Mouse (Mus musculus): ENCODE measurements at regions not wholly inside any gene's neighbourhood (a gene's known extent, or its start where the extent isn't known, plus 50 kb on each side); places are given as distances from the start of the nearest gene placed in this dataset.
A peak's percentile ranks its signal among the peaks of the same experiment; 100 is the strongest.
"Not testable (repeated sequence)": the region's sequence is repeated elsewhere in the genome, so short reads cannot be mapped to it uniquely, and the experiment has no call there.

GRCm38 (mm10) chr2:166474601-166475000, 239.0 kb downstream of the Prex1 start:
- no peak for DNase-seq

GRCm38 (mm10) chr2:166471257-166471753, 242.3 kb downstream of the Prex1 start:
- DNase-seq = peak in 1 of 2 experiments; percentile 23

- no peak for DNase-seq
These were observed 244.5 kb downstream of the Prex1 start for GRCm38 (mm10) chr2:166469046-166469593.

- peak; percentile 32 to 47 for DNase-seq
These were observed 246.5 kb downstream of the Prex1 start for GRCm38 (mm10) chr2:166467137-166467536.

GRCm38 (mm10) chr2:166465531-166465930, 248.1 kb downstream of the Prex1 start:
- DNase-seq = no peak

DNA sequence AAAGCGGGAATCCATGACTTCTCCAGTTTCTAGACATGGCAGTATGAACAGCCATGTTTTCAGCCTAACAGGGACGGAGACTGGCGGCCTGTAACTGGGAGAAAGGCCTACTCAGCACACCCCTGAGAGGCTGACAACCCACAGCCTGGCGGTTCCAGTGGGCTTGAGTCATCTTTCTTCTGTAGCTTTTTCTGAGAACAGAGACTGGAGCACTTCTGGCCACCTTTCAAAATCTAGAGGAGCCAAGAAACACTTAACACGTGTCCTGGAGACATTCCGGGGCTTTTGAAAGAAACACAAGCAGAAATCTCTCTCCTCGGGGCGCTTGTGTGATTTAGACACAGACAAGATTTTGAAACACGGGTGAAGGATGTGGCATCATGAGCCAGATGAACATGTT, 250.1 kb downstream of the Prex1 start:
- DNase-seq = no peak

DNA sequence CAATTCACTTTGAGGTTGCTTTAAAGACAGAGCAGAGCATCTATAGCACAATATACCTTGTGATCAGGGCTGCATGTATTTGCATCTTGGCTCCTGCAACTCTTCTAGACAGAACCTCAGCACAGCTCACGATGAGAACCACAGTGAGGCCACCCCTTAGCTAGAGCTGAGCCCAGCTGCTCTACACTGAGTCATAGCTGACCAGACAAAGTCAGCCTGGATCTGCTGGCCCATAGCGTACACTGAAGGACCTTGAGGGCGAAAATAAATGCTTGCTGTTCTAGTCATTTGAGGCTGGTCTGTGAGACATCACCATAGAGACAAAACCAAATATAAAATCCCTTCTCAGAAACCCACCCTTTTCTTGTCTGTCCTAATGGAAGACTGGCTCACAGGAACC, 251.7 kb downstream of the Prex1 start:
- DNase-seq = no peak

DNA sequence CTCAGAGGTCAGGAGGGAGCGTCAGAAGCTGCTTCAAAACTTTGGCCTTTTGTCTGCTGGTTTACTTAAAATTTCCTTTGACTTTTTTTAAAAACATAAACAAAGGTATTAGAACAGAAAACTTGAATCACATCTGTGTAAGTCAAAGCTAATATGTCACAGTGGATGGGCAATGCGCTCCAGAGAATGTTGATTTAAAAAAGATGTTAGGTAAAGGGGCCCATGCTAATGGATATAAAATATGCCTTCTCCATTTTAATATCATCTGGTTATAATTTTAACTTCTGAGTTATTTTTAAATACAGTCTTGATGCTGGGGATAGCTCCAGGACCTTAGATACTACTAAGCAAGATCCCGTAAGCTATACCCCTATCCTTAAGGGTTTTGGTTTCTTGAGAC, 252.5 kb downstream of the Prex1 start:
- no peak for DNase-seq

GRCm38 (mm10) chr2:166459955-166460354, 253.7 kb downstream of the Prex1 start:
- DNase-seq = no peak

DNA sequence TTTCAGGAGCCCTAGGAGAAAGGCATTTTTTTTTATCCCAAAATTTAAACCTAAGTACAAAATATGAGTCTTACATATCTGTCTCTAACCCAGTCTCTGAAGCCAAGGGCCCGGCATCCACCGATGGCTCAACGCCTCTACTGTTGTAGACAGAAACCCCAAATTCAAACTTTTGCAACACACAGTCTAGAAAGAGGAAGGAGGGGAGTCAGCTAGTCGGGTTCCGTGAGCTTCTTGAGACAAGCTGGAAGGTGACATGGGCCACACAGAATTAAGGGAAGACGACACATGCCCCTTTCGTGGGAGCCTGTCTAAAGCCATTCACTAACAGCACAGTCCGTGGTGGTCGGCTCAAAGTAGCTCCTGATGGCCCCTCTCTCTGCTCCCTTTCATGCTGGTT, 254.7 kb downstream of the Prex1 start:
- no peak for DNase-seq

- peak; percentile 53 to 57 for DNase-seq
These were observed 256.1 kb downstream of the Prex1 start for GRCm38 (mm10) chr2:166457381-166458172.

- not testable (repeated sequence) for DNase-seq
These were observed 259.3 kb downstream of the Prex1 start for GRCm38 (mm10) chr2:166454160-166454888.

DNA sequence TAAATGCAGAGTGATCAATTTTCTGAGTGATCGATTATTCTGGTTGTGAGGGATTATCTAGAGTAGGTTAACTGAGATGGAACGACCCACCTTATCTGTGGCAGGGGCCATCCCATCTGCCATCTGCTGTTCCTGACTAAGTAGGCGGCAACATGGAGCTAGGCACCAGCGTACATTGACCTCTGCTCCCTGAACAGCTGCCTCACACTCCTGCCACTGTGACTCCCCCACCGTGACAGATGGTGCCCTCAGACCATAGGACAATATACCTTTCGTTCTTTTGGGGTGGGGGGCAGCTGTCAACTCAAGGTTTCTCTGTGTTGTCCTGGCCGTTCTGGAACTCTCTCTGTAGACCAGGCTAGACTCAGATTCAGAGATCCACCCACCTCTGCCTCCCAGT, 262.7 kb downstream of the Prex1 start:
- no peak for DNase-seq

DNA sequence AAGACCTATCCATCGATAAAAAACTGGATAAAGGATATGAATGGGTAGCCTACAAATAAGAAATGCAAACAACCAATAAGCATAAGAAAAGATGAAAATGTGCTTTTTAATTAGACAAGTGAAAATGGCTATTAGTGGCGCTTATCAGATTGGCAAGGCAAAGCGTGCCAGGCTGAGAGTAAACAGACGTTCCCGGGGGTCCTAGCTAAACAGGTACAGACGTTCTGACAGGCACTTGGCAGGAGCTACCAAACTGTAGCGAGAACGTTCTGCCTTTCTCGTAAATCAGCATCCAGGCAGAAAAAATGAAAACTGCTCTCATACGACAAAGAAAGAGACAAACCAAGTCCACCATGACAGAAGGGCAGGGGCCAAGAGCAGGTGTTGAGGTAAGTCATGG, 263.3 kb downstream of the Prex1 start:
- no peak for DNase-seq

- peak; percentile 36 to 43 for DNase-seq
These were observed 264.9 kb downstream of the Prex1 start for GRCm38 (mm10) chr2:166448724-166449123.

DNA sequence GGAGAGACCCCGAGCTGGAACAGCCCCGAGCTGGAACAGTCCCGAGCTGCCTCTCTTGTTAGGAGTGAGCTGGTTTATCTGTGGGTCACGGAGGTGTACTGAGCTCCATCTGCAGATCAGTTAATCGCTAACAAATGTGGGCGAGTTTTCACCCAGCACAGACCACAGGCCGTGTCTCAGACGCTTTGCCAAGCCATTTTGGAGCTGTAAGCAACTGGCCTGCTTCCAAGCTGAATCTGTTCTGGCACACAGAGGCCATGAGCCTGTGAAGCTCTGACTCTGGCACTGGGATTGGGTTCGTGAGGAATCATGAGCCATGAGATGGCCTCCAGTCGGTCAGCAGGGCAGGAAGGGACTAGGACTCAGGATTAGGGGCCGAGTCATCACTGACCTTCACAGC, 265.5 kb downstream of the Prex1 start:
- no peak for DNase-seq

- peak; percentile 74 to 78 for DNase-seq
These were observed 267.1 kb downstream of the Prex1 start for GRCm38 (mm10) chr2:166446536-166446935.

- DNase-seq = peak; percentile 37 to 41
These were observed 267.8 kb downstream of the Prex1 start for GRCm38 (mm10) chr2:166445824-166446223.

DNA sequence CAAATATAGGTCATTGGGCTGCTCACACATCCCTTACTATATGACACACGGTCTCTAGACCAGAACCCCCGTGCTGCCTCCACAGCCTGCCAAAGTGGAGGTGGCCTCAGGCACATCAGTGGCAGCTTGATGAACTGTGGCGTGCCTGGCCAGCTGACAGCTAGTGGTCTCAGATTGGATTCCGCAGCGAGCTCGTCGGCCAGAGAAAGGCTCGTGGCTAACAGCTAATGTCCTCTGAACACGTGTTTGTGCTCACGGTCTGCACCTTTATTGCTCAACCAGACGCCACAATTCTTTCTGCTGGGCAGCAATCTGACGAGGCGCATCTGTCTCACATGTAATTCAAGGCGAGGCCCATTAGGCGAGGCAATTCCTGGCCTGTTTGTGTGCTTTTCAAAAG, 270.6 kb downstream of the Prex1 start:
- no peak for DNase-seq

- DNase-seq = peak; percentile 65 to 67
These were observed 273.5 kb downstream of the Prex1 start for GRCm38 (mm10) chr2:166439847-166440775.

GRCm38 (mm10) chr2:166438207-166438606, 275.4 kb downstream of the Prex1 start:
- DNase-seq = no peak

- no peak for DNase-seq
These were observed 279.1 kb downstream of the Prex1 start for GRCm38 (mm10) chr2:166434554-166434953.
